Mouse (Mus musculus) left cerebral cortex, adult 18-20 months (tissue): ENCODE data around the gene 2300002M23Rik. TPM values are rescaled to one million over a fixed set of nuclear protein-coding genes. Genes with fewer than 3 reads are reported as not detected.
A peak's percentile ranks its signal among the peaks of the same experiment; 100 is the strongest.

ENCODE experiments used
- DNase-seq, 2 experiments: peaks; one replicate each; pipeline ENCODE4 v3.0.0; 2021 to 2022; ENCODE audit warnings: low spot score in 2 of 2, mixed read lengths in 1 of 2
- long read RNA-seq, 2 experiments: library from polyadenylated mRNA; stranded (forward); transcript quantifications; one replicate each; pipeline ENCODE4 v2.0.0; 2021
- total RNA-seq, 2 experiments: library from RNA; stranded (reverse); gene quantifications; 2 replicates each; pipeline ENCODE4 v1.2.3; 2021

Gene 2300002M23Rik
- total RNA-seq = not detected
- long read RNA-seq, experiment 1 = 0 reads
- long read RNA-seq, experiment 2 = 0 reads

DNA sequence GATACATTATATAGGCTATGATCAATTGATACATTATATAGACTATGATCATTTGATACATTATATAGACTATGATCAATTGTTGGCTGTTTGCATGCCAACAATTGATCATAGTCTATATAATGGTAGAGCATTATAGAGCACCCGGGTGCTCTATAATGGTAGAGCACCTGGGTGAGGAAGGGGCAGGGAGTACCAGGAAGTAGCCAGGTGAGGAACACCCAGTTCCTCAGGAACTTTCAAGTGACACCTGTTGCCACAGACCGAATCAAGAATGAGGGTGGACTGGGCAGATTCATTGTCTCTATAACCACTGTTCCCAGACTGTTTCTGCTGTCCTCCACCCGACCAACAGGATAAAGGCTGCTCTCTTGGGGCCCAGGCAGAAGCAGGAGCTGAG lies at the start of gene 2300002M23Rik:
Gene 2300002M23Rik (plus strand): TSS at position 301 of the 400 bp plus-strand sequence.
- no peak for DNase-seq

DNA sequence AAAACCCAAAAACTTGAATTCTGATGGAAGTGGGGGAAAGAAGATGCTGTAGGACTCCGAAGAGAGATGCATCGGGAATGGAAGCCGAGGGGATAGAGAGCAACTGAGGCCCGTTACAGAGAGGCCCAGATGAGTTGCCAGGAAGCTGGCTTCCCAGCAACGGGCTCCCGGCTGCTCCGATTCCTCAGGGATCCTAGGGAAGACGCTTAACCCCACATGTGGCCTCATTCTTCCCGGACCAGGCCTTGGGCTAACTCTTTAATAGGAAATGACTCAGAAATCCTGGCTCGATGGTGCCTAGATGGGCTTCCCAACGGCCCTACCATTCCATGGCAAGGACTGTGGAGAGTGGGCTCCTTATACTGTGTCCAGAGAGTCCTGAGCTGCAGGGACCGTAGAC lies 49.7 kb upstream of the 2300002M23Rik start:
- DNase-seq = no peak

DNA sequence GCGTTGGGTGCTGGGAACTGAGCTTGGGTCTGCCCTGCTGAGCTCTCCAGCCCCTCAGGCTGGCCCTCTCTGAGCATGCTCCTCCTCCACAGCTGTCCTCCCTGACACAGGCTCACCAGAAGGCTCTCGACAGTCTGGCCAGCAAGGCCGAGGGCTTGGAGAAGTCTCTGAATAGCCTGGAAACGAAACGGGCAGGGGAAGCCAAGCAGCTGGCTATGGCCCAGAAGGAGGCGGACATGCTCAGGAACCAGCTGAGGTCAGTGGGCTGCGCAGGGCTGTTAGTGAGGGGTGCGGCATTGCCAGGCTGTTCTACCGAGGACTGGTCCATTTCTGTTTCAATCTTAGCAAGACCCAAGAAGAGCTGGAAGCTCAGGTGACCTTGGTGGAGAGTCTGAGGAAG lies 42.9 kb upstream of the 2300002M23Rik start:
- no peak for DNase-seq

DNA sequence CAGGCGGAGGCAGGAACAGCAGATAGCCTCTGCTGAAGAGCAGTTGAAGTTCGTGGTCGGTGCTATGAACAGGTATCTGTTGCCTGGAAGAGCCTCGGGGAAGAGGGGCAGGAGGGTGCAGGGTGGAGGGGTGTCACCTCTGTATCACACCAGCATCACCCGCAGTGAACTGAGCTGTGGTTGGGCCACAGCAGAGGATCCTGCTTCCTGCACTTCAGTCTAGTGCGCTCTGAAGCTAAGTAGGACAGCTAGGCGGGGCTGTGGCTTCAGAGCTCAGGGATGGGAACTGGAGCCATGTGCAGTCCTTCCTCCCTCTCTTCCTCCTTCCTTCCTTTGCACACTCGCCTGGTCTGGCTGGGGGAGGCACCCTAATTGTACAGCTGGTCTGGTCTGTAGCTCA lies 40.6 kb upstream of the 2300002M23Rik start:
- no peak for DNase-seq

DNA sequence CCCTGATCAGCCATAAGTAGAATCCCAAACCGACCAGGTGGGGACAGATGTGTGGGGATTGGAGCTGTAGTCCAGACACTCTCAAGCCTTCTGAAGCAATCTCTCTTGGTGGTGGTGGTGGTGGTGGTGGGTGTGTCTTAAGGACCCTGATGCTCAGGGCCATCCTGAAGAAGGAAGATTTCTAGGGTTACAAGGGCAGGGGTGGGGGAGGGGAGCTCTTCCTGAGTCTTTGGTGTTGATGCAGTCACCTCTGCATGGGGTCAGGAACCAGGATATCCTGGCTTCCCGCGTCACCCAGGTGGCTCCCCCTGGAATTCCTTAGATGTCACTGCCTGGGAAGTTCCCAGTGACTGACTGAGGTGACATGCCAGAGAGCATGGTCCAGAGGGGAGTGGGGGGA lies 34.9 kb upstream of the 2300002M23Rik start:
- no peak for DNase-seq

DNA sequence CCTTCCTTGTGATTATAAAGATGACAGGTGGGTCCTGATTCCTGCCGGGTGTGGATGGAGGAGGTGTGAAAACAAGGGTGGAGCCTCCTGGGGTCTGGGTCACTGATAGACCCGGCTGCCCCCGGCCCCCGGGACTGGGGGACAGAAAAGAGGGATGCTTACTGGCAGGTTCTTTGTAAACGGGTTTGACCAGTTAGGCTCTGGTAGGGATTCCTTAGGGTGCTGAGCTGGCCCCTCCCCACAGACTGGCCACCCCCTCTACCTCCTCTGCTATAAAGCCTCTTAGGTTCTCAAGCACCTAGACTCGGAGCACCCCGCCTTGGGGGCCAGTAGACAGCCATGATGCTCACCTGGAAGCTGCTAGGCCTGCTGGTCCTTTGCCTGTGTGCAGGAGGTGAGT lies 34.3 kb upstream of the 2300002M23Rik start, which contains the start of gene Psors1c2:
Gene Psors1c2 (plus strand): TSS at position 301 of the 400 bp plus-strand sequence.
- DNase-seq = no peak

DNA sequence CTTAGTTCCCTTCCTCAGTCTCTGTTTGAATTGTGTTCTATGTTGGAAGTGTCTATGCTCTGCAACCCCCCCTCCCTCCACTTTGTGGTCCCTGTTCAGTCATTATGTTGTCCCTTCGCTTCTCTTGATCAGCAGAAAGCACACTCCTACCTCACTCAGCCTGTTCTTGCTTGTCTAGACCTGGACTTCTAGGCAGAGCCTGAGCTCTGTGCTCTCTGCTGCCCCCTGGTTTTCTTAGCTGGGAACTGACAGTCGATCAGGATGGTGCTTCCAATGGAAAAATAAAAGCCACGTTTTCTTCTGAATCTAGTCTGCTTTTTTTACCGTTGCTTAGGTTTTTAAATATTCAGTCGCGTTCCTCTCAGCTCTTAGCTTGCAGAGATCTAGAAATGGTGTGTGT lies 32.9 kb upstream of the 2300002M23Rik start:
- peak; percentile 82 to 84 for DNase-seq

DNA sequence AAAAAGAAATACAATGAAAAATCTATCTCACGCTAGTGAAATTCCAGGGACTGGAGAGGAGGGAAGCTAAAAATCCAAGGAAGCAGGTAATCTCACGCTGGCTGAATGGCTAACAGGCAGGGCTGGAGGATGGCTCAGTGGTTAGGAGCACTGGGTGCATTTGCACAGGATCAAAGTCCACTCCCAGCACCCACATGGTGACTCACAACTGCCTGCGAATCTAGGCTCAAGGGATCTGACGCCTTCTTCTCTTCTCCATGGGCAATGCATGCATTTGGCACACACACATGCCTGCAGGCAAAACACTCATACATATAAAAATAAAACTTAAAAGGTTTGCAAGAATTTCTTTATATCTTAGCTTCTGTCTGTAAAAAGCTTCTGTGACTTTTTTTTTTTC lies 29.8 kb upstream of the 2300002M23Rik start:
- DNase-seq = peak; percentile 46 to 60

DNA sequence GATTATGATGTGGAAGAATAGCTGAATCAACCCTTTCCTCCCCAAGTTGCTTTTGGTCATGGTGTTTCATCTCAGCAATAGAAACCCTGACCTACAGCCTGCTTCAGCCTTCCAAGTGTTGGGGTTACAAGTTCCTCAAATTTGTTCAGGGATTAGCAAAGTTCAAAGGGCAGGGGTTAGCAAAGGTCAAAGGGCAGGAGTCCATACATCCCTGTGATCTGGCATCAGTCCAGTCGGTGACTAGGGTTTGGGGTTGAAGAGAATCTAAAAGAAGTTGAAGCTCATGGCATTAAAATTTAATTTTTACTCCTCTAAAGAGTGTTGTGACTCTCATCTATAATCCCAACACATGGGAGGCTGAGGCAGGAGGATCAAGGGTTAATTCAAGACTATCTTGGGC lies 28.8 kb upstream of the 2300002M23Rik start:
- DNase-seq = no peak

DNA sequence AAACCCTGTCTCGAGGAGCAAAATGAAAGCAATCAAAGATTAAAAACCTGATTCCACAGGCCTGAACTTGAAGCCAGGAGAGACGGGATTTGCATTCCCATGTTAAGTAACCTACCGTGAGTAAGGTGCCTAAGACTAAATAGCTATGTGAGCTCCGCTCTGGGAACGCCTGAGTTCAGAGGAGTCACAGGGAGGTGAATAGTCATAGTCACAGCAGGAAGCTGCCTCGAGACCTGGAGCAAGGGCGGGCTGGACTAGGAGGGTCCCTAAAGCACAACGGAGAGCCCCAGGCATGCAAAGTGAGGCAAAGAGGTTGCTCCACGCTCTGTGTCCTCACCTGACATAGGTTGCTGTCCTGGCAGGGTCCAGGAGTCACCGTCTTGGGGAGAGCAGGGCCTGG lies 27.7 kb upstream of the 2300002M23Rik start:
- DNase-seq = no peak

DNA sequence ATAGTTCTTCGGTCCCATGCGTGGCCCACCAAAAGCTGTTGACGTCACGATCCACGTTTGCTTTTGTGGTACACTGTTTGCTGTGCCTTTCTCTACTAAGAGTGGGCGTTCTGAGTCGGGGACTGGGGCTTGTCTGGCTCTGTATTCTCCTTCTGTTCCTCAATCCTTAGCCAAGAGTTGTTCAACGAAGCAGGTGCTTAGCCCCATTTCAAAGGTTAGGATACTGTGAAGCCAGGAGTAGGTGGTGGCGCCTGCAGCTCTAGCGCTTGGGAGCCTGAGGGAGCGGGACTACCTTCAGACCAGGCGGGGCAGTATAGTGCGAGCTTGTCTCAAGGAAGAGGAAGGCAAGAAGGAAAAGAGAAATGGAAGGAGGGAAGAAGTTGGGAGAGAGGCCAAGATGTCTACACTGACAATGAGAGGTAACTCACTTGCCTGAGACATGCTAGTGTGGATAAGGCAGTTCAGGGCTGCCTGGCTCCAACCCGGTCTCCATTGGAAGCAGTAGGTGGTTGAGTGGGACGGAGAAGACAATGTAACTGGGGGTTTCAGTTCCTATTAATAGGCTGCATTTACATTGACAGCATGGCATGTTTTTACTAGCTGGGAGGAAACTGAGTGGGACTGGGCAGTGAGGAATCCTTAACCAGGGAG lies 24.4 kb upstream of the 2300002M23Rik start:
- peak in 1 of 2 experiments; percentile 32 for DNase-seq

DNA sequence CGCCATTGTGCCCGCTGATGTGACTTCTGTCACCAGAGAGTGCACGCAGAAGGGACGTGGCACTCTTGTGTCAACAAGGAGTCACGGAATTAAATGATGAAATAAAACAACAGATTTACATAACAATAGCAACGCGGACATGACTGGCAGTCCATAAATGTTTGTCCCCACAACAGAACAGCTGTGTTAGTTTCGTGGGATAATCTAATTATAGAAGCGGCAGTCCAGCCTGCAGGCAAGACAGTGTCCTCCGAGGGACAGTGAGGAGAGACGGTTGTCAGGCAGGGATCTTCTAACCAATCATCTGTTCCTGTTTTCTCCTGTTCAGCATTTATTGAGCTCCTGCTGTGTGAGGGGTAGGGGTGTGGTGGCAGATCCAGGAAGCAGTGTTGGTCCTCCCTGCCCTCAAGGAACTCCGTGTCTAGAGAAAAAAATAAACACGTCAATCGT lies 23.8 kb upstream of the 2300002M23Rik start:
- no peak for DNase-seq

DNA sequence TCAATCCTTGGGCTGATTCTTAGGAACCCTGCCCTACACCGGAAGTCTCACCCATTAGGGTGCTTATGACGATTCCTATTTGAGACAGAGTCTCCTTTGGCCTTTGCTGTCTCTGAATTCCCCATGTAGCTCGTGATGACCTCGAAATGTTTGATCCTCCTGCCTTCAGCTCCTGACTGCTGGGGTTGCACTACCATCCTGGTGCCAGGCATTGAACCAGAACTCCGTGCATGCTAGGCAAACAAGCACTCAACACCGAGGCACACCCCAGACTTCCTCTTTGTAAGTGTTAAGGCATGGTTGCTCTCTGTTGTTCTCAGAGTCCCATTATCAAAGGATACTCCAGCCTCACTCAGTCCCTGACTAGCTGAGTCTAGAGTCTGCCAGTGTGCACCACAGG lies 23.2 kb upstream of the 2300002M23Rik start:
- no peak for DNase-seq

DNA sequence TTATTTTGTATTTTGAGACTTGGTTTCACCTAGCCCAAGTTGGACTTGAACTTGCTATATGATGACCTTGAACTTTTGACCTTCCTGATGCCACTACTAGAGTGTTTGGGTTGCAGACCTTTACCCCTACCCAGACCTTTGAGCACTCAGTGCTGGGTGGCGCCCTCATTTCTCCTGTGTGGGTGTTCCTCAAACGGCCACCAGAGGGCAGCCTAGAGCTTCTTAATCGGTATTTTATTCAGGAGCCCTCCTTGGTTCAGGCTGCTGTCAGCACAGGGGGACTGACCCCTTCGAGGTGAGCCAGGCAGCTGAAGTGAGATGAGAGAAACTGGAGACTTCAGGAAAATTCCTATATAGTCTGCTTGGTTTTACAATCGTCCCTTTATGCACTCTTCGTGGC lies 22.6 kb upstream of the 2300002M23Rik start:
- peak; percentile 57 to 64 for DNase-seq

DNA sequence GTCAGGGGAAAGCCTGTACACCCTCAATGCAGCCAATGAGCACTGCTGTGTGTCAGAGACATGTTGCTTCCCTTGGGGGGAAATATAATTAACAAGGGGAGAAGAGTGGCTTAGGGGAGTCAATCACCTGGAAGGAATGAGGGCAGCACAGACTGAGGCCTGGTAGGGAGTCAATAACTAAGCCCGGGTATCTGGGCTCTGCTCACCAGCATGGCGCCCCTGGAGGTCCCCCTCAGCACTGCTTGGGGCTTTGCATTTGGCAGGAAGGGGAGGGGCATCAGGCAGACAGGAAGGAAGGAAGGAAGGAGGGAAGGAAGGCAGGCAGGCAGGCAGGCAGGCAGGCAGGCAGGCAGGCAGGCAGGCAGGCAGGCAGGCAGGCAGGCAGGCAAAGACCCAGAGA lies 19.8 kb upstream of the 2300002M23Rik start:
- no peak for DNase-seq

DNA sequence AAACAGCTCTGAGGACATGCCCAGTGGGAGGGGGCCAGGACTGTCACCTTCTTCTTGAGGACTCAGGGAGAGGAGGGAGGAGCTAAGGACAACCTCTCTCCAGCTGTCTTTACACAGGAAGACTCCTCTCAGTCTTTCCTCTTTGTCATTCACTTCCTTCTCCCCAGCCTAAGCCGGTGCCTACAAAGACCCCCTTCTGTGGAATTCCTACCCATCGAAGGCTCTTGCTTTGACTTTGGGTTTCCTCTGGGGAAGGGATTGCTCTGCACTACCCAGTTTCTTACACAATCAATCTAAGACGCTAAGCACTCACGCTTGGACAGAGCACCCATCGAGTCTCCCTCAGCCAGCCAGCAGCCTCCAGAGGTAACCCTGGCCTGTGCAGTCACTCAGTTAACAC lies 18.6 kb upstream of the 2300002M23Rik start:
- DNase-seq = no peak

DNA sequence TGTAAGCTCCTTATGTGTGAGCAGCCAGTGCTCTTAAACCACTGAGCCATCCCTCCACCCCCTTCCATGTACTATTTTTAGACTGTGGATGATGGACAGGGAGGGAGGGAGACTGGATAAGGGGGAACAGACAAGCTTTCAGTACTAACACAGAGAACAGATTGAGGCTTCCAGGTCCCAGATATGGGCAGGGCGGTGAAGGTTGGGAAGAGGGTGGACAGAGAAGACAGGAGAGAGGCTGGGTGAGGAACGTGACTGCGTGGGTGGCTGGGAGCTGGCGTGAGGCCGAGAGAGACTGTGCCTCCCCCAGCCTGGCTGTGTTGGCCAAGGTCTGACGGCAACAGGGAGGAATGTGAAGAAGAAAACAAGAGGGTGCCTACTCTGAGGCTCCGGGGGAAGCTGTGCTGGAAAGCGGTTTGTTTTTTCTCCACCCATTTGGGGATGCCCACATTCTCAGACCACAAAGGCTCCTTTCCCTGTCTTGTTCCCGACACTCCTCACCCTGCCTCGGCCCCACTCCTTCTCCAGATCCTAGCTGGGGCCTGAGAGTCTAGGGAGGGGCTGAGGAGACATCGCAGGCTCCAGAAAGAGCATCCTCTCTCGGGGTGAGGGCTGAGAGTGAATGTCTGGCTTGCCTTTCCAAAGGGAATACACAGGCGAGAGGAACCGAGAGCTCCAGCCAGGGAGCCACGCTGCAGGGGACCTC lies 17.7 kb upstream of the 2300002M23Rik start:
- DNase-seq = peak; percentile 81 to 88

DNA sequence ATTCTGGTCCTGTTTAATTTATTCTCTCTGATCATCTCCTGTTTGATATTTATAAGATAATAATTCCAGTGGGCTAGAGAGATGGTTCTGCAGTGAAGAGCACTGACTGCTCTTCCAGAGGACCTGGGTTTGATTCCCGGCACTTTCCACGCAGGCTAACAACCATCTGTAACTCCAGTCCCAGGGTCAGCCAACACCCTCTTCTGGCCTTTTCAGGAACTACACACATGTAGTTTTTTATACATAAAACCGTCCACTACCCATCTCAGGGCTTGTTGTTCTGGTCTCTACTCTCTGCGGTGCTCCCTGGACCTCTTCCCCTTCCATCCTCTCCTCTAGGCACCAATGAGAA lies 17.1 kb upstream of the 2300002M23Rik start:
- no peak for DNase-seq

DNA sequence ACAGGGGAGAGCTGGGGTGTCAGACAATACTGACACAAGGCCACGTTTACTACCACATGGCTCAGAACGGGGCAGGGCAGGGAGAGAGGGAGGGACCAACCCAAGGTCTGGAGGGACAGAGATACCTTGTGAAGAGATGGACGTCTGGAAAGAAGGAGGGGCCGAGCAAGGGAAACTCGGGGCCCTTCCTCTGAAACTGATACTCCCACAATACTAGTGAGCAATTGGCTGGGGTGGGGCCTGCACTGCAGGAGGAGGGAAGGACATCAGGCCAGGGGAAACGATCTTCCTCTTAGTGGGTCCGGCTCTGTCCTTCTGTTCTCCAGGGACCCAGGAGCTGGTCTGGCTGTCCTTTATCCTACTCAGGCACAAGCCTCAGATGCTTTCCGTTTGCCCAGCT lies 16.4 kb upstream of the 2300002M23Rik start:
- DNase-seq = no peak

DNA sequence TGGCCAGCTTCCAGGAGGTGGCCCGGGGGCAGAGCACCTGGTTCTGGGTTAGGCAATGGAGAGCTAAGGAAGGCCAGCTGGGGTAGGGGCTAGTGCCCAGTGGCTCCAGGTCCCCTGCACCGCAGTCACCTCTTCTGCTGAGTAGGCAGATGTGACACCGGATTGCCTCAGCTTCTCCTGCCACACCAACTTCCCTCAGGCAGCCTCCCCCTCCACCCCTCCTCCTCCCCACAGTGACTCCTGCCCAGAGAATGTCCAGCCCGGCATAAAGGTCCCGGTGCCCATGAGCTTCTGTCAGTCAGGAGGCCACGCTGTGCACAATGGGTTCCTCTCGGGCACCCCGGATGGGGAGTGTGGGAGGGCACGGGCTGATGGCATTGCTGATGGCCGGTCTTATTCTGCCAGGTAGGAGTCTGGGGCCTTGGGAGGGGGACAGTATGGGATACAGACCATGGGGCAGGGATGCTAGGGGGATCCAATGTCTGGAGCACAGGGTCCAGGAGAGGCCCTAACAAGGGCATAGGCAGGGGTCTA lies 15.3 kb upstream of the 2300002M23Rik start, which contains the start of gene Cdsn:
Gene Cdsn (plus strand): TSS at position 248 of the 534 bp plus-strand sequence.
- no peak for DNase-seq

DNA sequence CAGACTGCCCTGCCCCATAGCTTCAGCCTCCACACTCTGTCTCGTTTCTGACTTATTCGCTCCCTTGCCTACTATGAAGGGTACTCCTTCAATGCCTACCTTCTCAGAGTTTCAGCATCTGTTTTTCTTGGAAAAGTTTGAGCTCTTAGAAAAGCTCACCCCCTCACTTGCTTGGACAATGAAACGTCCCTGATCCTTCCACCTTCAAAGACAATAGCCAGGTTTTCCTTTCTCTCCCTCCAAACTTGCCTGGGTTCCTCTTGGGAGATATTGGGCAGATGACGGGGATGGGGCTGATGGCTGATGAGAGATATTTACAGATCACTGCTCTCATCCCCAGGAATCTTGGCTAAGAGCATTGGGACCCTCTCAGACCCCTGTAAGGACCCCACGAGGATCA lies 12.9 kb upstream of the 2300002M23Rik start:
- DNase-seq = no peak

DNA sequence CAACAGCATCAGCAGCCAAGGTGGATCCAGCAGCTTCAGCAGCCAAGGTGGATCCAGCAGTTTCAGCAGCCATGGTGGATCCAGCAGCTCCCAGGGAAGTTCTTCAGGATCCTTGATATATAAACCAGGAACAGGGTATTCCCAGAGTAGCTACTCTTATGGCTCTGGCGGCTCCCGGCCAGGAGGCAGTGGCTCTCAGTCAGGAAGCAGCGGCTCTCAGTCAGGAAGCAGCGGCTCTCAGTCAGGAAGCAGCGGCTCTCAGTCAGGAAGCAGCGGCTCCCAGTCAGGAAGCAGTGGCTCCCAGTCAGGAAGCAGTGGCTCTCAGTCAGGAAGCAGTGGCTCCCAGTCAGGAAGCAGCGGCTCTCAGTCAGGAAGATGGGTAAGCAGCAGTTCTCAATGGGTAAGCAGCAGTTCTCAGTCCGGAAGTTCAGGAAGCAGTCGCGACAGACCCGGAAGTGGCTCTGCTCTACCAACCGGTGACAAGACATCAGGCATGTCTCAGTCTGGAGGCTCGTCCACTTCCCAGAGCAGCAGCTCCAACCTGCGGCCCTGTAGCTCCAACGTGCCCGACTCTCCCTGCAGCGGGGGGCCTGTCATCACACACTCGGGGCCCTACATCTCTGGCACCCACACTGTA lies 12.4 kb upstream of the 2300002M23Rik start:
- no peak for DNase-seq
